Mouse (Mus musculus) thymus, postnatal 14 days (tissue): ENCODE results near the gene Mettl5.

Experiments
- DNase-seq: peaks from one replicate; pipeline ENCODE4 v3.0.0; 2021

Gene Mettl5

DNA sequence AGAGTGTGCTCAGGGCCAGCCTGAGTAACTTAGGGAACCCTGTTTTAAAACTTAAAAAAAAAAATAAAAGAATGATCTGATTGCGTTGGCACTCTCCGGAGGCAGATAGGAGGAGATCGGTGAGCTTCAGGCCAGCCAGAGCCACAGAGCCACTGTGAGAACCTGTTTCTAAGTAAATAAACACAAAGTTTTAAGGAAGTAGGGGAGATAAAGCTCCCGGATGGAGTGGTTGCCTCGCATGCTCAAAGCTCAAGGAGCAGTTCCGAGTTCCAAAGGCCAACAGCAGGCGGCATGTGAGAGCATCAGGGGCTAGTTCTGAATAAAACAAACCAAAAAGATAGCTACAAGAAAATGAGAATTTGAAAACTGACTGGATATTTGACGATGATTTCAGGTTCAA, 29.0 kb downstream of the Mettl5 start:
- DNase-seq = peak; percentile 18

DNA sequence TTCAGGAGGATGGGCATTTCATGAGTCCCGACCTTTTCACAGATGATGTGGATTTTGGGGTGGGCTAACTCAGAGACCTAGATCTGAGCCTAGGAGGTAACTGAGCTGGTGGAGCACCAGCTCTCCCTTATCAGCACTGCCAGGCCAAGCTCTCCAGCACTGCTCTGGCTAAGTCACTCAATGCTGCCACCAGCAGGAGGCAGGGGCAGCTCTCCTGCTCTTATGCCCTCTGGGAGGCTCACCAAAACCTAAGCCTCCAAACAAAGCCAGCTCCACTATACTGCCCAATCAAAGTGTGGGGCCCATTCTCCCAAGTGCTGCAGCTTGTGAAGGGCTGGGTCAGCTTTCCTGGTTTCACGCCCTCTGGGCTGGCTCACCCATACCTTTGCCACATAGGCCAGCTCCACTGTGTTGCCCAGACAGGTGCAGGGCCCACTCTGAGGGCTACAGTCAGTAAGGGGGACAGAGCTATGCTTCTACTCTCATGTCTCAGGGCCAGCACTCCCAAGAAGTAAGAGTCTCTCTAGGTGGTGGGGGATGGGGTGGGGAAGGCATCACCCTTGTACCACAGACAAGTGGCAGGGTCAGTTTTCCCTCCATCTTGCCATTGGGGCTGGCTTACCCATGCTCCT, 33.9 kb downstream of the Mettl5 start:
- DNase-seq = no peak

DNA sequence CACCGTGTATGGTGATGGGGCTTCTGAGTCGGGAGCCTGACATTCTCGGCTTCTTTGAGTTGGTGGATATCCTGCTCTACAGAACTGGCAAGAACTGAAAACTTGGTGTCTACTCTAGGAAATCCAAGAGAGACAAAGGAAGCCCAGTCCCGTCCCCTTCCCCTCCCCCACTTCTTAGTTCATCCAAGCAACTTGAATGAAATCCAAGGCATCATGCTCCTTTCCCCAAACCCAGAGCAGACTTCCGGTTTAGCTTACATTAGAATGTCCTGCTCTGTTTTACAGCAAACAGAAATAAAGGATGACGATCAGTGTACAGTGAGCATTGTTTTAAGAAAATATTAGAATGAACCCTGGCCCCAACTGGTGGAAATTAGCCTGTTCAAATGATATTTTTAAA, 36.2 kb downstream of the Mettl5 start:
- no peak for DNase-seq

DNA sequence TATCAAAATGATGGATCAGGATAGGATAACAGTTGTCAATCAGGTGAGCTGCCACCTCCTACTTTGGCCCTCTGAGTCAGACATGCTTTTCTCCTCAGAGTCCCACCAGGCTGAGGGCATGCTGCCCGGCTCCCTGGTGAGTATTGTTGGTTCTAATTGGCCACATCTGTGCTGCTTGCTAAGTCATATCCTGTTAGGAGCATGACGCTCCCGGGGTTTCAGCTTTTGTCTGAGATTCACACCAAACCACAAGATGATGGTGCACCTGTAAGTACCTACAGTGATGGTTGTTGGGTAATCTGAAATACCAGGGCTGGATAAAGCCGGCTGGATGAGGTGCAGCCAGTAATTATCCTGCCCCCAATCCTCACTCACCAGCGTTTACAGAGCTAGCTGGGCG, 45.2 kb downstream of the Mettl5 start:
- DNase-seq = no peak

DNA sequence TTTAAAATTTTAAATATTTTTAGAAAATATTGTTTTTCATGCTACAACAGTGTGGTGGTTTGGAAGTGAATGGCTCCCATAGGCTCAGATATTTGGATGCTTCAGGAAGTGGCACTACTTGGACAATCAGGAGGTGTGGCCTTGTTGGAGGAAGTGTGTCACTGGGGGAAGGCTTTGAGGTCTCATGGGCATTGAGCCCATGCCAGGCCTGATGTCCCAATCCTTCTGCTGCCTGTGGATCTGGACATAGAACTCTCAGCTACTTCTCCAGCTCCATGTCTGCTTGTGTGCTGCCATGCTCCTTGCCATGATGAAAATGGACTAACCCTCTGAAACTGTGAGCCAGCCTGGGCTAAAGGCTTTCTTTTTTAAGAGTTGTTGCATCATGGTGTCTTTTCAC, 46.7 kb downstream of the Mettl5 start:
- no peak for DNase-seq

DNA sequence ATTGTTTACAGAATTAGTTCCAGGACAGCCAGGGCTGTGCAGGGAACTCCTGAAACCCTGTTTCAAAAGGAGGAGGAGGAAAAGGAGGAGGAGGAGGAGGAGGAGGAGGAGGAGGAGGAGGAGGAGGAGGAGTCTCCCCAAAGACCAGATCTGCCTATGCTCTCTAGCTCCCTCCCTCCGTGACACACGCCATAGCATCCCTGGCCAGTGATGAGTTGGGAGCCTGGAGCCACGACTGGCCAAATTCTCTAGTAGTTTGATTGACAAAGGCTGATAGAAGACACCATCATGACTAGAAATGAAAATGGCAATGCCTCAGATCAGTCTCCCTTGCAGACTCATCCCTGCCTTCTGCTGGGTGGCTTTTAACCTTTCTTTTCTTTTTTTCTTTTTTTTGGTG, 47.4 kb downstream of the Mettl5 start:
- no peak for DNase-seq

DNA sequence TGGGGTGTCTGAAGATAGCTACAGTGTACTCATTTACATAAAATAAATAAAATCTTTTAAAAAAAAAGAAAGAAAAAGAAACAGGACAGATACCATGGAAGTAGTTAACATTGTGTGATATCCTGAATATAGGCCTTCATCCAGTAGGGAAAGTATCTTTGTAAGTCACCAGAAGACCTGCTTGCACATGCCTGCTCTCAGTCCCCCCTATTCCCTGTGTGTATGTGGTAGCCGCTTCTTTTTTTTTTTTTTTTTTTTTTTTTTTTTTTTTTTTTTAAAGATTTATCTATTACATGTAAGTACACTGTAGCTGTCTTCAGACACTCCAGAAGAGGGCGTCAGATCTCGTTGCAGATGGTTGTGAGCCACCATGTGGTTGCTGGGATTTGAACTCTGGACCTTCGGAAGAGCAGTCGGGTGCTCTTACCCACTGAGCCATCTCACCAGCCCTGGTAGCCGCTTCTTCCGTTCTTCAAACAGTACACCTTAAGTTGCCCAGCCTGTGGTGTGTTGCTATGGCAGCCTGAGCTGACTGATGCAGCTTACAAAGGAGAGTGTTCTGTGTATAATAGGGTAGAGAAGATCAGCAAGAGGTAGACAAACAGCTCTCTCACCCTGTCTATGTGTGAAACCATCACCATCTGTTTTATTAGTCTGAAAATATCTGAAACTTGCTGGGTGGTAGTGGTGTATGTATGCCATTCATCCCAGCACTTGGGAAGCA, 48.0 kb downstream of the Mettl5 start:
- DNase-seq = no peak

DNA sequence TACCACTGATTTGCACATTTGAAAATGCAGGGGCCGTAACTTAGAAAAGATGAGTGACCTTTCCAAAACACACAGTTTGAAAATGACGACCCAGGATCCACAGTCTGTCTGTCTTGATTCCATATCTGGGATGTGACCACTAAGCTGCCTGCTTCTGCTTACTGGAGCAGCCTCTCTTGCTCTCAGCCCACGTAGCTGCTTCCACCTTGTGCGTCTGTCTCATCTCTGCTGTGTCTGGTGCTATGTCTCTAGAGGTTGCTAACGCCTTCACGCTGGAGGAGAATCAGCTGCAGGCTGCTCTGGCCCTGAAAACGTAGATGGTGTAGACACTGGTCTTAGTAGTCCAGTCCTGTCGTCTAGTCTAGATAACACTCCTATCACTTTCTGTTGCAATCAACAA, 55.3 kb downstream of the Mettl5 start:
- DNase-seq = no peak

DNA sequence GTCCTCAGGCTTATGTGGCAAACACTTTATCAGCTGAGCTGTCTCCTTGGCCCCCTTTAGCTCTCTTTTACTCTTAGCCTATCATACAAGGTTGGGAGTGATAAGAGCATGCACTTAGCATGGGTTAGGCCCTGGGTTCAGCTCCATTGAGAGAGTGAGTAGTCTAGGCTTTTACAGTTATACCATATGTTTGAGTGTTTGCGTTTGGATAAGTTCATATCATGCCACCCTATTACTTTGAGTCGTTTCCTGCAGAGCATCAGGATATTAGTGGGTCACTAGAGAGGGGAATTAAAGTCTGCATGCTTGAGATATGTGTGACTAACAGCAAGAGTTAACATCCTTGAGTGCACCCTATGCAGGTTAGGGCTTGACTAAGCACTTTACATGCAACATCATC, 55.7 kb downstream of the Mettl5 start:
- DNase-seq = no peak

DNA sequence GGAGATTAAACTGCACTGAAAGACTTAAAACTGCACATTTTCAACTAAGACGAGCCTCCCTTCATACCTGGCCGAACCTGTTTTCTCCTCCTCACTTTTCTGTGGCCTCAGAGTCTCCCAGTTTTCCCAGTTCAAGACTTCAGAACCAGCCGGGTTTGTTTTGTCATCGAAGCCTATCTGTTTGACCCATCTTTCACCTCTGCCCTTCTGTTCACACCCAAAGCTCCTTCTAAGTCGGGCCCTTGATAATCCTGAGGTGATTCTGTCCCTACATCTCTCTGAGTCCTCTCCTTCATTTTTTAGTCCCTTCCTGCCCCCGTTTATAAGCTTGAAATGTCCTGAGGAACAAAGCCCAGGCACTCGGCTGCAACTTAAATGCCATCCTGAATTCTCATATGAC, 57.4 kb downstream of the Mettl5 start:
- no peak for DNase-seq

DNA sequence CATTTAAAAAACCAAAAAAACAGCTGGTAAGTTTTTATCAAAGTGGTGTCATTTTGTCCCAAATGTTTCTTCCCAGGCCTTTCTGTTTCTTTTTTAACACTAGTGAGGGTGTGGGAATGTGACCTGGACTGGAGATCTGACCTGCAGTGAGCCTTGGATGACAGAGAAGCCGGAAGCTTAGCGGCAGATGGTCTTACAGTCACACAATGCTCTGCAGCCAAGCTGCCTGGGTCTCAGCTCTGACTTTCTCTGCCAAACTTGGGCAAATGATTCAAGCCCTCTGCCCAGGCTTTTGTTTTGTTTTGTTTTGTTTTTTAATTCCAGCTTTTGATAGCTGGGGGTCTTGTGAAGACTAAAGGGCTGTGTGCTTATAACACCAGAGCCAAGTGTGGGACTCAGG, 59.0 kb downstream of the Mettl5 start:
- DNase-seq = no peak

DNA sequence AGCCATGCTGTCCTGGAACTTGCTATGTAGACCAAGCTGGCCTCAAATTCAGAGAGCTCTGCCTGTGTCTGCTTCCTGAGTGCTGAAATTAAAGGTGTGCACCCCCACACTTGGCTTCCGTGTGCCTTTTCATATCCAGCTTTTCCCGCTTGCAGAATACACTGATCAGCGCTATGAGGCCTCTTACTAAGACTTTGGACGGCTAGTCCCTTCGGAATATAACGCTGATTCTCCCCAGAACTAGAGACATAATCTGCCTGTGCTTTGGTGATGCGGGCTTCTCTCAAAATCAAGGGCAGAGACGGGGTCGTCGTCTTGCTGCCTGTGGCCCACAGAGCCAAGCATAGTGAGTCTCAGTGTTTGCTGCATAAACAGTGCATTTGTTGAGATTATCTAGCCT, 59.5 kb downstream of the Mettl5 start:
- no peak for DNase-seq

DNA sequence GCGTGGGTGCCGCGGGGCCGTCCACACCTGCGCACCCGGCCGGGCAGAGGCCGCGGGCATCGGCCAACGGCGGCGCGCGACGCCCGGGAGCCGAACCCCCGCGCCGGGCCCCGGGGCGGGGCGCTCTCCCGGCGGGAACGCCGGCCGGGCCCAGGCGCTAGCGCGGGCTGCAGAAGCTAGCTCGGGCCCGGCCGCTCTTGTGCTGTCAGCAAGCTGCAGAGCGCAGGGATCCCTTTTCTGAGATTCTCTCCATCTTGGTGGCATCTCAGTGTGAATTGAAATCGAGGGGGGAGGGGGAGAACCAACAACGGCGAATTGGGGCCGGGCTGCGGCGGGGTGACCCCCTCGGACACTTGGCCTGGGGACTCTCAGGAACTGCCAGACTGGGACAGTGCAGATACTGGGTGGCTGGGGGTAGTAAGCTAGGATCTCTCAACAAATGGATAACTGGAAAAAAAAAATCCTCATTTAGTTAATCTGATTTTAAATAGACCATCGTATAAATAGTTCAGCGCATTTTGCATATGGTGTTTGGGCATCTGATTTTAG, 62.2 kb downstream of the Mettl5 start:
- peak; percentile 40 for DNase-seq

DNA sequence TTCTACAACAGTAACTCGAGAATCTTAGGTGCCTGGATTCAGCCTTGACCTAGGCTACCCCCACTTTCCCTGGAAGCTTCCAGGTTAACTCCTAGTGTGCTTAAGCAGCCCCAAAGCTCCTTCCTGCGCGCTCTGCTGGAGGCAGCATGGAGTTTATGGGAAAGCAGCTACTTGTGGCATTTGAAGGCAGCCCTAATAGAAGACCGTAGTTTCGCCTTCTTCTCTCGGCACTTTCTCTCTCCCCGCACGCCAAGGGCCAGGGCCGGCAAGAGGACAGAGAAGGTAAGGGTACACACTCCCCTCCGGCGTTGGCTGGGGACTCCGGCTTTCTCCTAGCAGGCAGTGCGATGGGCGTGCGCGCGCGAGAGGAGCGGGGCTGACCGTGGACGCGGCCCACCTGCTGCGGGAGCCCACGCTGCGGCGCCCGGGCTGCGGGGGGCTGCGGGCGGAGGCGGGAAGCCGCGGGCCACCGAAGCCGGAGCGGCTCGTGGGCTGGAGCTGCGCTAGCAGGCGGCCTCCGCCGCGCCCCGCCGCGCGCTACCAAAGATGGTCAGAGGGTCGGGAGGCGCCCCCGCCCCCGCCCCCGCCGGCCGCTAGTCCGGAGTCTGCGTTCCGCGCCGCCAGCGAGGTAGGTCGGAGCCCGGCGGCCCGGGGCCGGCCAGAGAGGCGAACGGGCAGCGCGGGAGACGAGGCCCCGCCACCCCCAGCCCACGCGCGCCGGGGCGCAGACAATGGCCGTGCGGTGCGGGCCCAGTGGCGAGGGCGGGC, 62.9 kb downstream of the Mettl5 start:
- DNase-seq = peak; percentile 45

DNA sequence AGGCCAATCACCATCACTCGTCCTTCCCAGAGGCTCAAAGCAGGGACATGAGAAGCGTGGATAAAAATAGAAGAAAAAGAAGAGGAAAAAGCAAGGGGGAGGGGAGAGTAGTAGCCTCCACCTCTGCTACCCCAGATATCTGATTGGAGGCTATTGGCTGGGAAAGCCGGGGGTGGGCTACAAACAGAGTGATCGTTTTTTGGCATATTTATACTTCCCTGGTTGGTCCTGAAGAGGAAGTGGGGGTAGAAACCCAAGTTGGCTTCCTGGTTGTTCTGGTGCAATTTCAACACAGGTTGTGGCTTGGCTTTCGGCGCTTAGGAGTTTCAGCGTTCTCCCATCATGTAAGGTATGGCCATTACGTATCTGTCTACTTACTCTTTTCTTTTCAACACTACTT, 63.7 kb downstream of the Mettl5 start, which contains the start of gene Klhl23:
Klhl23 (plus strand) TSS at position 234 of the 400 bp plus-strand sequence.
- DNase-seq = peak; percentile 20
